Mouse (Mus musculus): ENCODE measurements around the gene Fhod1. TPM values are rescaled to one million over a fixed set of nuclear protein-coding genes. Genes with fewer than 3 reads are reported as not detected.

Fhod1 gene
- total and polyA plus RNA-seq, 3 experiments = 0.81 to 8.1 (median 3.1) TPM

- H3K4me2 ChIP-seq (ENCODE audit: insufficient read depth, low read depth, poor library complexity, severe bottlenecking) = no peak overlapping the region
- H3K9me3 ChIP-seq (replicated peaks; ENCODE audit: low read length) = peaks cover 2% of the 10 kb centered on the region
- no peak overlapping the region for H3K4me3 ChIP-seq (replicated peaks in 1 of 3; ENCODE audit: low read depth in 2 of 3, low read length in 2 of 3, poor library complexity in 1 of 3)
- TF ChIP-seq CHD1 (IDR thresholded peaks at IDR 0.05; ENCODE audit: low read depth, low read length) = no peak
- TF ChIP-seq POLR2AphosphoS2 (IDR thresholded peaks at IDR 0.05; ENCODE audit: low read depth, low read length) = no peak
- TF ChIP-seq UBTF (IDR thresholded peaks at IDR 0.05; ENCODE audit: low read depth, low read length) = no peak
- no peak for TF ChIP-seq EP300 (IDR thresholded peaks at IDR 0.05; ENCODE audit: low read length)
- TF ChIP-seq MAFK (IDR thresholded peaks at IDR 0.05; ENCODE audit: insufficient replicate concordance, low read length) = no peak
- TF ChIP-seq JUND (conservative IDR thresholded peaks at IDR 0.05; ENCODE audit: low read depth, low read length) = no peak
- TF ChIP-seq NELFE (IDR thresholded peaks at IDR 0.05; ENCODE audit: low read depth, low read length) = no peak
- TF ChIP-seq MYC (IDR thresholded peaks at IDR 0.05; ENCODE audit: low read depth, low read length) = no peak
- TF ChIP-seq PAX5 (IDR thresholded peaks at IDR 0.05; ENCODE audit: low read length) = no peak
- H3K4me1 ChIP-seq (ENCODE audit: control insufficient read depth in 1 of 2, insufficient read depth in 2 of 2) = no peaks in the 10 kb centered on the region
- in situ Hi-C loops (cut with MboI; ENCODE audit: low pct_ligation_motif_present, low pct_unique_long_range_greater_than_20kb, low sequenced_read_pairs) = no loop called here
- dilution Hi-C loops (cut with MboI; ENCODE audit: extremely low pct_ligation_motif_present, extremely low pct_unique_long_range_greater_than_20kb, low sequenced_read_pairs) = no loop called here
- no peaks in the 10 kb centered on the region for H3K79me2 ChIP-seq (replicated peaks; ENCODE audit: control insufficient read depth, extremely low read depth, insufficient read depth, poor library complexity, severe bottlenecking)
- H3K27ac ChIP-seq (ENCODE audit: insufficient read depth, low read depth) = no peak overlapping the region
- no peak overlapping the region for H3K9ac ChIP-seq (ENCODE audit: insufficient read depth, low read depth)
- H3K36me3 ChIP-seq (replicated peaks in 1 of 2; ENCODE audit: control insufficient read depth in 1 of 2, insufficient read depth in 1 of 2, low read length in 1 of 2) = peaks cover 60 to 99% of the 10 kb centered on the region in 2 experiments
- no peaks in the 10 kb centered on the region for H3K27me3 ChIP-seq (replicated peaks)
- no peak for DNase-seq (ENCODE audit: extremely low read depth)
Measured at GRCm38 (mm10) chr8:105315073-105315769, 32.5 kb downstream of the Fhod1 start.

GRCm38 (mm10) chr8:105313622-105314402 is 33.9 kb downstream of the Fhod1 start:
- TF ChIP-seq HCFC1 (IDR thresholded peaks at IDR 0.05; ENCODE audit: low read depth, low read length) (no peak), NRF1 (IDR thresholded peaks at IDR 0.05; ENCODE audit: low read depth, low read length) (no peak), KAT2A (IDR thresholded peaks at IDR 0.05; ENCODE audit: insufficient replicate concordance, low read length) (no peak), MAX (IDR thresholded peaks at IDR 0.05; ENCODE audit: low read length) (no peak), JUND (conservative IDR thresholded peaks at IDR 0.05; ENCODE audit: low read depth, low read length) (no peak), ZKSCAN1 (IDR thresholded peaks at IDR 0.05; ENCODE audit: borderline replicate concordance, low read depth, low read length) (no peak), MXI1 (IDR thresholded peaks at IDR 0.05; ENCODE audit: low read depth, low read length) (no peak), ZC3H11A (IDR thresholded peaks at IDR 0.05; ENCODE audit: low read depth, low read length) (no peak), JUN (IDR thresholded peaks at IDR 0.05; ENCODE audit: insufficient read depth, low read depth, low read length) (no peak), NELFE (IDR thresholded peaks at IDR 0.05; ENCODE audit: low read depth, low read length) (no peak), EP300 (IDR thresholded peaks at IDR 0.05; ENCODE audit: low read length) (no peak), ETS1 (conservative IDR thresholded peaks at IDR 0.05; ENCODE audit: low read depth, low read length) (no peak), GABPA (IDR thresholded peaks at IDR 0.05; ENCODE audit: insufficient replicate concordance, low read depth, low read length) (no peak), RAD21 (IDR thresholded peaks at IDR 0.05; ENCODE audit: low read depth, low read length) (no peak), SMC3 (IDR thresholded peaks at IDR 0.05; ENCODE audit: low read depth, low read length) (no peak), CHD2 (IDR thresholded peaks at IDR 0.05; ENCODE audit: low read length) (no peak), ZNF384 (IDR thresholded peaks at IDR 0.05; ENCODE audit: low read depth, low read length) (no peak), IRF4 (IDR thresholded peaks at IDR 0.05; ENCODE audit: low read depth, low read length) (no peak)
- Histone ChIP-seq H3K36me3 (replicated peaks in 1 of 2; ENCODE audit: control insufficient read depth in 1 of 2, insufficient read depth in 1 of 2, low read length in 1 of 2) (peaks cover 74 to 99% of the 10 kb centered on the region in 2 experiments), H3K9me3 (replicated peaks; ENCODE audit: low read length) (peaks cover 2% of the 10 kb centered on the region), H3K4me1 (ENCODE audit: control insufficient read depth in 1 of 2, insufficient read depth in 2 of 2) (no peaks in the 10 kb centered on the region), H3K4me2 (ENCODE audit: insufficient read depth, low read depth, poor library complexity, severe bottlenecking) (no peak overlapping the region), H3K27me3 (replicated peaks) (no peaks in the 10 kb centered on the region), H3K9ac (ENCODE audit: insufficient read depth, low read depth) (no peak overlapping the region), H3K4me3 (replicated peaks in 1 of 3; ENCODE audit: low read depth in 2 of 3, low read length in 2 of 3, poor library complexity in 1 of 3) (no peak overlapping the region), H3K79me2 (replicated peaks; ENCODE audit: control insufficient read depth, extremely low read depth, insufficient read depth, poor library complexity, severe bottlenecking) (no peaks in the 10 kb centered on the region), H3K27ac (ENCODE audit: insufficient read depth, low read depth) (no peak overlapping the region)
- in situ Hi-C loops (cut with MboI; ENCODE audit: low pct_ligation_motif_present, low pct_unique_long_range_greater_than_20kb, low sequenced_read_pairs) = no loop called here
- no peak for DNase-seq (ENCODE audit: extremely low read depth)
- dilution Hi-C loops (cut with MboI; ENCODE audit: extremely low pct_ligation_motif_present, extremely low pct_unique_long_range_greater_than_20kb, low sequenced_read_pairs) = no loop called here

Data from CH12.LX (cell line).